Mouse (Mus musculus) kidney, embryonic 16.5 days (tissue): ENCODE measurements at regions not wholly inside any gene's neighbourhood (a gene's known extent, or its start where the extent isn't known, plus 50 kb on each side); places are given as distances from the start of the nearest gene placed in this dataset. TPM values are rescaled to one million over a fixed set of nuclear protein-coding genes. Genes with fewer than 3 reads are reported as not detected.

Experiments
- ATAC-seq: fragments of 200-750 bp; cut with Nextera tagmentation; 2 replicates; pipeline ENCODE4 v1.8.0; 2017; ENCODE audit warnings: moderate TSS enrichment; ENCODE audit not compliant: low FRiP score, low TSS enrichment
- H3K27ac ChIP-seq: fragments of 300-500 bp; sonication (generic); 2 replicates; pipeline ENCODE4 v1.5.1; 2014; ENCODE audit warnings: low read length
- H3K27me3 ChIP-seq: fragments of 300-500 bp; sonication (generic); 2 replicates; pipeline ENCODE4 v1.6.1; 2014; ENCODE audit warnings: low read length, control low read depth, mixed read lengths; ENCODE audit not compliant: insufficient read depth
- H3K36me3 ChIP-seq: fragments of 300-500 bp; sonication (generic); 2 replicates; pipeline ENCODE4 v1.6.1; 2014; ENCODE audit warnings: low read length, control low read depth, mixed read lengths; ENCODE audit not compliant: insufficient read depth
- H3K4me1 ChIP-seq: fragments of 300-500 bp; sonication (generic); 2 replicates; pipeline ENCODE4 v1.6.1; 2014; ENCODE audit warnings: low read length, control low read depth, mixed read lengths; ENCODE audit not compliant: insufficient read depth
- H3K4me2 ChIP-seq: fragments of 300-500 bp; sonication (generic); replicated peaks from 2 replicates; pipeline ENCODE4 v1.6.1; 2014; ENCODE audit warnings: low read depth, low read length
- H3K4me3 ChIP-seq: fragments of 300-500 bp; sonication (generic); 2 replicates; pipeline ENCODE4 v1.5.1; 2014; ENCODE audit warnings: mild to moderate bottlenecking, low read length
- H3K9ac ChIP-seq: fragments of 300-500 bp; sonication (generic); replicated peaks from 2 replicates; pipeline ENCODE4 v1.6.1; 2014; ENCODE audit warnings: low read length
- H3K9me3 ChIP-seq: fragments of 300-500 bp; sonication (generic); 2 replicates; pipeline ENCODE4 v1.6.1; 2016; ENCODE audit warnings: low read length, control low read depth
- WGBS: fragments of 180-500 bp; shearing (Covaris S2); extraction: QIAGEN DNeasy Blood & Tissue Kit; methylation state at CpG from one replicate; pipeline ENCODE4 v1.1.7; 2014; 5-methylcytosine and 5-hydroxymethylcytosine counted together
- microRNA counts: library from miRNA; unstranded; fragments of <30 nt; microRNA quantifications from one replicate; lab custom pipeline; 2016
- microRNA-seq: library from miRNA; unstranded; fragments of <30 nt; microRNA quantifications from one replicate; pipeline ENCODE4, GENCODE M21; 2016

DNA sequence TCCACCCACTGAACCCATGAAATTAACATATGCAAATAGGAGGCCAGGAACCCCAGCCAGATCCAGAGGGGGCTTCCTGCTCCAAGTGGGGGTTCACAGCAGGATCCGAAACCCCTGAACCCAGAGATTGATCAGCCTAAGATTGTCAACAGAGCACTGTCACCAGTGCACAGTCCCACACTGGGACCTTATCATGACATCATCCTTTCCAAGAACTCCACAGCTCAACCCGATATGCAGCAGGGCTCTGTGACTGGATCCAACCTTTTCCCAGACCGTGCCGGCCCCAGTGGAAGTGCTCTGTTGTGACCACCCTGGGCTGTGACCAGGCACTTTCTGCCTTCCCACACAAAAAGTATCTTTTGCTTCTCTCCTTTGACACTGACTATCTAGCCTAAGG lies 57.7 kb upstream of the Dio3 start:
- Histone ChIP-seq H3K27me3 (no peaks in the 10 kb centered on the region), H3K4me2 (no peak overlapping the region), H3K9me3 (no peaks in the 10 kb centered on the region), H3K4me1 (no peaks in the 10 kb centered on the region), H3K9ac (no peak overlapping the region), H3K36me3 (no peaks in the 10 kb centered on the region), H3K27ac (no peak overlapping the region), H3K4me3 (no peak overlapping the region)
- no peak for ATAC-seq
- WGBS = 53% methylated on average over 4 of the region's 4 CpGs

DNA sequence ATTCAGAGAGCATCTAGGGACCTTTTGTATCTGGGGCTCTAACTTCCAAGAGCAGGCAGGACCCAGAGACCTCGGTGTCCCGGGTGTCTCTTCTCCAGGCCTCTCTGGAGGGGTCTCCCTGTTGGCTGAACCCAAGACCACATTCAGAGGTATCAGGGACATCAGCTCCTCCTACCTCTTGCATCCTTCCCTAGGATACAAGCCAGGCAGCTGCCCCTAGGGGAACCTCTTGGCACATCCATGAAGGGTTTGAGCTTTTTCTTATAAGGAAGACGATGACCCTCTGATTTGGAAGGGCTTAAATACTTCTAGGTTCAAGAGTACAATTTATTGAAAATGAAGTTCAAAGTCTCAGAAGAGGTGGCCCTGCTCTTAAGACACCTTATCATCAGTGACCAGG lies 57.2 kb upstream of the Dio3 start:
- Histone ChIP-seq H3K27ac (no peak overlapping the region), H3K9ac (no peak overlapping the region), H3K4me2 (no peak overlapping the region), H3K27me3 (no peaks in the 10 kb centered on the region), H3K36me3 (no peaks in the 10 kb centered on the region), H3K4me1 (no peaks in the 10 kb centered on the region), H3K9me3 (no peaks in the 10 kb centered on the region), H3K4me3 (no peak overlapping the region)
- 75% methylated on average over 3 of the region's 3 CpGs for WGBS
- no peak for ATAC-seq

DNA sequence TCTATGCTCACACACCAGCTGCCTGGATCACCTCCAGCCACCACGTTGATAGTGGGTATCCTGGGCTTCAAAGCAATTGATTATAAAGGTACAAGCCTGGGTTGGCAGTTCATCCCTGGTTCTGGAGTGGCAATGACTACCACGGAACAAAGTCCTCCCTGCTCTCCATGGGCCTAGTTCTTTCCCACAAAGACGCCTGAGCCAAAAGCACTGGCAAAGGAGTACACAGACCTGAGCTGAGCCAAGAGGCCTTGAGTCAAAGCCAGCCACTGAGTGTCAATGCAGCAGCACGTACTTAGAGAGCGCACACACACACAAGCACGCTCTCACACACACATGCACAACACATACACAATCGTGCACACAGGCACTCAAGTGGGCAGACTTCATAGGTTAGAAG lies 54.6 kb upstream of the Dio3 start:
- H3K27me3 ChIP-seq = no peaks in the 10 kb centered on the region
- no peak overlapping the region for H3K27ac ChIP-seq
- H3K9ac ChIP-seq = no peak overlapping the region
- 84% methylated on average over 7 of the region's 7 CpGs for WGBS
- no peak for ATAC-seq
- no peak overlapping the region for H3K4me2 ChIP-seq
- no peaks in the 10 kb centered on the region for H3K9me3 ChIP-seq
- H3K4me1 ChIP-seq = no peaks in the 10 kb centered on the region
- no peak overlapping the region for H3K4me3 ChIP-seq
- no peaks in the 10 kb centered on the region for H3K36me3 ChIP-seq

DNA sequence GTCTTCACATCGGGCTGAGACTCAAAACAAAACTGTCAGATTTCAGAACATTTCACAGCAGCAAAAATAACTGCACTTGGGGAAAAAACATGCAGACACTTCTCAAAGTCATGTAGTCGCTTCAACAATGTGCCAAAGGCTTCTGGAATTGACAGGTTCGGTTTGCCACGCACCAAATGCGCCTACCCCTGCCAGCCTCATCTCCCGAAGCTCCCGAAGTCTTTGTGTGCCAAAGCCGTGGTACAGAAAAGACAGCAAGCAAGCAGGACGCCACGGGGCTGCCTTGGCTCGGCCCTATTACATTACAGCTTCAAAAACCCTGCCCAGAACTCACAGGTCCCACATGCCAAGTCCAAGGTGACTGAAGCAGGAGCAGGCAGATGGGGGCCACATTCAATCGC lies 50.9 kb upstream of the Dio3 start:
- no peak overlapping the region for H3K27ac ChIP-seq
- H3K9ac ChIP-seq = no peak overlapping the region
- WGBS = 85% methylated on average over 12 of the region's 12 CpGs
- no peak for ATAC-seq
- 0 out of 2 replicates have a peak, but pooled peaks cover 4% of the 10 kb centered on the region for H3K27me3 ChIP-seq
- H3K36me3 ChIP-seq = no peaks in the 10 kb centered on the region
- H3K4me3 ChIP-seq = no peak overlapping the region
- H3K4me1 ChIP-seq = peaks cover 7% of the 10 kb centered on the region; the same call in 1 of the 2 replicates
- no peak overlapping the region for H3K4me2 ChIP-seq
- H3K9me3 ChIP-seq = no peaks in the 10 kb centered on the region

MicroRNAs in the stretch of these regions (microRNA counts, 519-probe panel; counts per million panel counts)
- 1,438 counts per million, percentile 40 among the panel's probes with 10 or more counts for microRNA mmu-miR-1193 (lab: Ali Mortazavi, UCI)
- microRNA mmu-miR-1197 (lab: Ali Mortazavi, UCI) = 104 counts per million, percentile 35 among the panel's probes with 10 or more counts
- microRNA mmu-miR-134 (lab: Ali Mortazavi, UCI) = 2,892 counts per million, percentile 69 among the panel's probes with 10 or more counts
- 3,908 counts per million, percentile 88 among the panel's probes with 10 or more counts for microRNA mmu-miR-154 (lab: Ali Mortazavi, UCI)
- microRNA mmu-miR-299 (lab: Ali Mortazavi, UCI) = 104 counts per million, percentile 35 among the panel's probes with 10 or more counts
- microRNA mmu-miR-300 (lab: Ali Mortazavi, UCI) = 3,374 counts per million, percentile 77 among the panel's probes with 10 or more counts
- 104 counts per million, percentile 35 among the panel's probes with 10 or more counts for microRNA mmu-miR-3072 (lab: Ali Mortazavi, UCI)
- microRNA mmu-miR-323-3p (lab: Ali Mortazavi, UCI) = 2,773 counts per million, percentile 66 among the panel's probes with 10 or more counts
- 1,624 counts per million, percentile 43 among the panel's probes with 10 or more counts for microRNA mmu-miR-323-5p (lab: Ali Mortazavi, UCI)
- microRNA mmu-miR-329 (lab: Ali Mortazavi, UCI) = 3,945 counts per million, percentile 89 among the panel's probes with 10 or more counts
- 3,678 counts per million, percentile 84 among the panel's probes with 10 or more counts for microRNA mmu-miR-369-3p (lab: Ali Mortazavi, UCI)
- microRNA mmu-miR-369-5p (lab: Ali Mortazavi, UCI) = 2,692 counts per million, percentile 65 among the panel's probes with 10 or more counts
- microRNA mmu-miR-376a (lab: Ali Mortazavi, UCI) = 3,796 counts per million, percentile 86 among the panel's probes with 10 or more counts
- 3,737 counts per million, percentile 85 among the panel's probes with 10 or more counts for microRNA mmu-miR-376b (lab: Ali Mortazavi, UCI)
- microRNA mmu-miR-376c (lab: Ali Mortazavi, UCI) = 3,515 counts per million, percentile 81 among the panel's probes with 10 or more counts
- microRNA mmu-miR-377 (lab: Ali Mortazavi, UCI) = 3,752 counts per million, percentile 86 among the panel's probes with 10 or more counts
- 2,625 counts per million, percentile 65 among the panel's probes with 10 or more counts for microRNA mmu-miR-379 (lab: Ali Mortazavi, UCI)
- microRNA mmu-miR-380-3p (lab: Ali Mortazavi, UCI) = 104 counts per million, percentile 35 among the panel's probes with 10 or more counts
- microRNA mmu-miR-380-5p (lab: Ali Mortazavi, UCI) = 1,891 counts per million, percentile 48 among the panel's probes with 10 or more counts
- 3,225 counts per million, percentile 74 among the panel's probes with 10 or more counts for microRNA mmu-miR-381 (lab: Ali Mortazavi, UCI)
- microRNA mmu-miR-382 (lab: Ali Mortazavi, UCI) = 3,544 counts per million, percentile 82 among the panel's probes with 10 or more counts
- microRNA mmu-miR-409-3p (lab: Ali Mortazavi, UCI) = 104 counts per million, percentile 35 among the panel's probes with 10 or more counts
- microRNA mmu-miR-409-5p (lab: Ali Mortazavi, UCI) = 1,765 counts per million, percentile 45 among the panel's probes with 10 or more counts
- microRNA mmu-miR-410 (lab: Ali Mortazavi, UCI) = 3,507 counts per million, percentile 81 among the panel's probes with 10 or more counts
- microRNA mmu-miR-411 (lab: Ali Mortazavi, UCI) = 2,506 counts per million, percentile 61 among the panel's probes with 10 or more counts
- microRNA mmu-miR-412 (lab: Ali Mortazavi, UCI) = 1,149 counts per million, percentile 38 among the panel's probes with 10 or more counts
- microRNA mmu-miR-453 (lab: Ali Mortazavi, UCI) = 104 counts per million, percentile 35 among the panel's probes with 10 or more counts
- microRNA mmu-miR-485 (lab: Ali Mortazavi, UCI) = 697 counts per million, percentile 36 among the panel's probes with 10 or more counts
- microRNA mmu-miR-487b (lab: Ali Mortazavi, UCI) = 2,855 counts per million, percentile 68 among the panel's probes with 10 or more counts
- 104 counts per million, percentile 35 among the panel's probes with 10 or more counts for microRNA mmu-miR-494 (lab: Ali Mortazavi, UCI)
- 3,322 counts per million, percentile 77 among the panel's probes with 10 or more counts for microRNA mmu-miR-495 (lab: Ali Mortazavi, UCI)
- microRNA mmu-miR-496 (lab: Ali Mortazavi, UCI) = 971 counts per million, percentile 37 among the panel's probes with 10 or more counts
- 3,048 counts per million, percentile 71 among the panel's probes with 10 or more counts for microRNA mmu-miR-539 (lab: Ali Mortazavi, UCI)
- 3,122 counts per million, percentile 73 among the panel's probes with 10 or more counts for microRNA mmu-miR-541 (lab: Ali Mortazavi, UCI)
- 3,248 counts per million, percentile 75 among the panel's probes with 10 or more counts for microRNA mmu-miR-543 (lab: Ali Mortazavi, UCI)
- microRNA mmu-miR-544 (lab: Ali Mortazavi, UCI) = 104 counts per million, percentile 35 among the panel's probes with 10 or more counts
- 1,594 counts per million, percentile 42 among the panel's probes with 10 or more counts for microRNA mmu-miR-654-3p (lab: Ali Mortazavi, UCI)
- 104 counts per million, percentile 35 among the panel's probes with 10 or more counts for microRNA mmu-miR-654-5p (lab: Ali Mortazavi, UCI)
- microRNA mmu-miR-666-3p (lab: Ali Mortazavi, UCI) = 1,068 counts per million, percentile 38 among the panel's probes with 10 or more counts
- microRNA mmu-miR-666-5p (lab: Ali Mortazavi, UCI) = 104 counts per million, percentile 35 among the panel's probes with 10 or more counts
- 1,809 counts per million, percentile 47 among the panel's probes with 10 or more counts for microRNA mmu-miR-667 (lab: Ali Mortazavi, UCI)
- microRNA mmu-miR-668 (lab: Ali Mortazavi, UCI) = 1,869 counts per million, percentile 48 among the panel's probes with 10 or more counts
- 104 counts per million, percentile 35 among the panel's probes with 10 or more counts for microRNA mmu-miR-679 (lab: Ali Mortazavi, UCI)
- 104 counts per million, percentile 35 among the panel's probes with 10 or more counts for microRNA mmu-miR-758 (lab: Ali Mortazavi, UCI)
- 853 counts per million, percentile 36 among the panel's probes with 10 or more counts for microRNA mmu-miR-882 (lab: Ali Mortazavi, UCI)

Small RNA genes lying in the stretch of these regions (microRNA-seq; reads per million reads assigned to microRNA genes)
- not detected for gene Gm24321
- not detected for gene Gm25252
- gene Gm25750 = not detected
- gene Gm27379 = not detected
- not detected for gene Gm44322
- 352 reads per million, percentile 71 among the genes with 10 or more reads in this experiment for gene Mir1193
- gene Mir1197 = not detected
- 381 reads per million, percentile 71 among the genes with 10 or more reads in this experiment for gene Mir134
- 450 reads per million, percentile 74 among the genes with 10 or more reads in this experiment for gene Mir154
- not detected for gene Mir299a
- gene Mir299b = not detected
- 194 reads per million, percentile 64 among the genes with 10 or more reads in this experiment for gene Mir300
- 18.5 reads per million, percentile 37 among the genes with 10 or more reads in this experiment for gene Mir3072
- gene Mir323 = 130 reads per million, percentile 58 among the genes with 10 or more reads in this experiment
- 86.2 reads per million, percentile 54 among the genes with 10 or more reads in this experiment for gene Mir329
- gene Mir369 = 1,340 reads per million, percentile 81 among the genes with 10 or more reads in this experiment
- gene Mir376a = not detected
- 108 reads per million, percentile 55 among the genes with 10 or more reads in this experiment for gene Mir376b
- gene Mir376c = 207 reads per million, percentile 65 among the genes with 10 or more reads in this experiment
- gene Mir377 = 32.6 reads per million, percentile 43 among the genes with 10 or more reads in this experiment
- 1,819 reads per million, percentile 84 among the genes with 10 or more reads in this experiment for gene Mir379
- not detected for gene Mir380
- gene Mir381 = 891 reads per million, percentile 78 among the genes with 10 or more reads in this experiment
- gene Mir382 = 1,377 reads per million, percentile 82 among the genes with 10 or more reads in this experiment
- gene Mir409 = not detected
- 38.7 reads per million, percentile 46 among the genes with 10 or more reads in this experiment for gene Mir410
- gene Mir411 = 3,840 reads per million, percentile 90 among the genes with 10 or more reads in this experiment
- gene Mir412 = 24.2 reads per million, percentile 40 among the genes with 10 or more reads in this experiment
- gene Mir453 = not detected
- 83.7 reads per million, percentile 54 among the genes with 10 or more reads in this experiment for gene Mir485
- gene Mir487b = 2,411 reads per million, percentile 86 among the genes with 10 or more reads in this experiment
- 136 reads per million, percentile 59 among the genes with 10 or more reads in this experiment for gene Mir494
- 32.7 reads per million, percentile 44 among the genes with 10 or more reads in this experiment for gene Mir495
- gene Mir496a = 49.0 reads per million, percentile 48 among the genes with 10 or more reads in this experiment
- gene Mir539 = not detected
- gene Mir541 = 1,237 reads per million, percentile 81 among the genes with 10 or more reads in this experiment
- 142 reads per million, percentile 59 among the genes with 10 or more reads in this experiment for gene Mir543
- gene Mir544 = 0.95 reads per million
- not detected for gene Mir654
- 17.6 reads per million, percentile 37 among the genes with 10 or more reads in this experiment for gene Mir666
- 57.6 reads per million, percentile 50 among the genes with 10 or more reads in this experiment for gene Mir667
- 19.8 reads per million, percentile 39 among the genes with 10 or more reads in this experiment for gene Mir668
- gene Mir679 = 33.2 reads per million, percentile 44 among the genes with 10 or more reads in this experiment
- 5.4 reads per million, percentile 23 among the genes with 10 or more reads in this experiment for gene Mir758
- gene Mir882 = not detected
